In genomic region chr10:107272804-107273145, GRCm38 (mm10) we compare ENCODE assay signal across 8 mouse cellular contexts. TPM values are rescaled to one million over a fixed set of nuclear protein-coding genes. Genes with fewer than 3 reads are reported as not detected.
DNase-seq lines count a peak whose midpoint lies in the region; ATAC-seq lines count a peak whose summit lies in the region.

No protein-coding gene starts in this region.

- H3K4me3 ChIP-seq in kidney, embryonic 16.5 days (ENCODE audit: low read length): peak overlapping the region; percentile 60
- H3K4me3 ChIP-seq in forebrain, embryonic 16.5 days (replicated peaks; ENCODE audit: low read length): peak overlapping the region; percentile 85
- peak overlapping the region; percentile 50 for H3K4me3 ChIP-seq in liver, embryonic 12.5 days
- H3K4me3 ChIP-seq in stomach, embryonic 15.5 days (replicated peaks): peak overlapping the region; percentile 59

- H3K36me3 ChIP-seq in kidney, embryonic 16.5 days (ENCODE audit: insufficient read depth, low read length): no peaks in the 10 kb centered on the region
- no peaks in the 10 kb centered on the region for H3K36me3 ChIP-seq in forebrain, embryonic 16.5 days (ENCODE audit: control insufficient read depth, insufficient read depth)
- no peaks in the 10 kb centered on the region for H3K36me3 ChIP-seq in liver, embryonic 12.5 days
- H3K36me3 ChIP-seq in stomach, embryonic 15.5 days: no peaks in the 10 kb centered on the region

- 0 out of 2 replicates have a peak overlapping the region, but pooled peaks have one; percentile 47 for H3K27ac ChIP-seq in kidney, embryonic 16.5 days (ENCODE audit: low read length)
- no peak overlapping the region for H3K27ac ChIP-seq in forebrain, embryonic 16.5 days (ENCODE audit: low read length)
- H3K27ac ChIP-seq in liver, embryonic 12.5 days: 0 out of 2 replicates have a peak overlapping the region, but pooled peaks have one; percentile 49
- no peak overlapping the region for H3K27ac ChIP-seq in stomach, embryonic 15.5 days

- H3K9me3 ChIP-seq in kidney, embryonic 16.5 days (ENCODE audit: low read length): no peaks in the 10 kb centered on the region
- H3K9me3 ChIP-seq in forebrain, embryonic 16.5 days (ENCODE audit: control insufficient read depth, low read length): no peaks in the 10 kb centered on the region
- H3K9me3 ChIP-seq in liver, embryonic 12.5 days (replicated peaks): no peaks in the 10 kb centered on the region
- H3K9me3 ChIP-seq in stomach, embryonic 15.5 days: no peaks in the 10 kb centered on the region

- H3K4me2 ChIP-seq in kidney, embryonic 16.5 days (replicated peaks; ENCODE audit: low read depth, low read length): peak overlapping the region; percentile 86
- peak overlapping the region; percentile 82 for H3K4me2 ChIP-seq in forebrain, embryonic 16.5 days (ENCODE audit: low read length)
- peak overlapping the region; percentile 64 for H3K4me2 ChIP-seq in liver, embryonic 12.5 days
- H3K4me2 ChIP-seq in stomach, embryonic 15.5 days: peak overlapping the region; percentile 99

- H3K4me1 ChIP-seq in kidney, embryonic 16.5 days (ENCODE audit: insufficient read depth, low read length): peaks cover 8% of the 10 kb centered on the region
- peaks cover 7% of the 10 kb centered on the region for H3K4me1 ChIP-seq in forebrain, embryonic 16.5 days (replicated peaks; ENCODE audit: control insufficient read depth, insufficient read depth, low read length)
- no peaks in the 10 kb centered on the region for H3K4me1 ChIP-seq in liver, embryonic 12.5 days
- peaks cover 3% of the 10 kb centered on the region; the same call in 1 of the 2 replicates for H3K4me1 ChIP-seq in stomach, embryonic 15.5 days

- H3K9ac ChIP-seq in kidney, embryonic 16.5 days (replicated peaks; ENCODE audit: low read length): peak overlapping the region; percentile 56
- peak overlapping the region; percentile 84 for H3K9ac ChIP-seq in forebrain, embryonic 16.5 days (replicated peaks; ENCODE audit: low read depth, low read length)
- no peak overlapping the region for H3K9ac ChIP-seq in liver, embryonic 12.5 days
- H3K9ac ChIP-seq in stomach, embryonic 15.5 days: peak overlapping the region; percentile 35; the same call in 1 of the 2 replicates

- WGBS in kidney, embryonic 16.5 days: 6% methylated on average over 11 of the region's 11 CpGs
- 3% methylated on average over 11 of the region's 11 CpGs for WGBS in forebrain, embryonic 16.5 days
- 8% methylated on average over 11 of the region's 11 CpGs for WGBS in liver, embryonic 12.5 days (ENCODE audit: insufficient replicate concordance)
- WGBS in stomach, embryonic 15.5 days: 4% methylated on average over 11 of the region's 11 CpGs

- peaks cover 27% of the 10 kb centered on the region for H3K27me3 ChIP-seq in kidney, embryonic 16.5 days (ENCODE audit: insufficient read depth, low read length)
- no peaks in the 10 kb centered on the region for H3K27me3 ChIP-seq in forebrain, embryonic 16.5 days (replicated peaks; ENCODE audit: control insufficient read depth, insufficient read depth, low read length)
- H3K27me3 ChIP-seq in liver, embryonic 12.5 days (replicated peaks): peaks cover 31% of the 10 kb centered on the region
- H3K27me3 ChIP-seq in stomach, embryonic 15.5 days (replicated peaks): peaks cover 18% of the 10 kb centered on the region; the same call in 1 of the 2 replicates

- DNase-seq in kidney, postnatal 4 days: no peak
- DNase-seq in cerebellum, postnatal 14 days: peak; percentile 60 to 72
- DNase-seq in urinary bladder, adult 2 months (ENCODE audit: low spot score): no peak
- no peak for DNase-seq in adrenal gland, adult 18-20 months (ENCODE audit: low spot score in 2 of 2)

- ATAC-seq in kidney, embryonic 16.5 days (ENCODE audit: low FRiP score, low TSS enrichment): peak; percentile 89
- ATAC-seq in forebrain, embryonic 16.5 days: peak; percentile 47
- peak; percentile 63 for ATAC-seq in liver, embryonic 12.5 days
- peak; percentile 44; the same call in 1 of the 2 replicates for ATAC-seq in stomach, embryonic 15.5 days (ENCODE audit: insufficient read depth, low FRiP score, low read depth)

RNA-seq across cellular contexts. Expression of gene Lin7a, which starts 1.3 kb away (rescaled TPM):
- polyA plus RNA-seq in kidney, embryonic 16.5 days (2015; fragmentation: Nextera tagmentation; extraction: Ambion mirVana): 1.7 and 2.1 TPM in 2 replicates
- polyA plus RNA-seq in forebrain, embryonic 16.5 days (2015; fragmentation: Nextera tagmentation; extraction: Ambion mirVana): 12.6 and 18.8 TPM in 2 replicates
- 0.72 and 1.2 TPM in 2 replicates for polyA plus RNA-seq in liver, embryonic 12.5 days (2016; fragmentation: Nextera tagmentation; extraction: Ambion mirVana)
- 3.8 and 4.1 TPM in 2 replicates for polyA plus RNA-seq in stomach, embryonic 15.5 days (2015; fragmentation: Nextera tagmentation; extraction: Ambion mirVana)
- 1.0 and 1.2 TPM in 2 replicates for polyA plus RNA-seq in urinary bladder, adult 2 months (2012; rRNA removed)
- total RNA-seq in adrenal gland, adult 18-20 months (2021): 1 to 10 TPM; 2.7 to 2.8 TPM

Comparison
In these comparisons a context has a peak if more than half of its experiments do, and no peak if none do; other contexts are left out.
1. H3K27ac ChIP-seq: peak in kidney, embryonic 16.5 days (single experiment) and liver, embryonic 12.5 days (single experiment); none in forebrain, embryonic 16.5 days (single experiment) and stomach, embryonic 15.5 days (single experiment).
2. DNase-seq: peak in cerebellum, postnatal 14 days (2 of 2); none in kidney, postnatal 4 days (0 of 2), urinary bladder, adult 2 months (single experiment) and adrenal gland, adult 18-20 months (0 of 2).
3. Peak in every context shown above with its lines, with median percentiles within 50 percentile points of each other: ATAC-seq, H3K4me2 ChIP-seq and H3K4me3 ChIP-seq.